In genomic region chr3:88624951-88625350, GRCm38 (mm10) we compare ENCODE assay signal across 8 mouse cellular contexts. TPM values are rescaled to one million over a fixed set of nuclear protein-coding genes. Genes with fewer than 3 reads are reported as not detected.
A peak's percentile ranks its signal among the peaks of the same experiment; 100 is the strongest.
DNase-seq lines count a peak whose midpoint lies in the region; ATAC-seq and TF ChIP-seq lines count a peak whose summit lies in the region.

No protein-coding gene starts in this region.

- H3K4me2 ChIP-seq in forebrain, embryonic 13.5 days, result peak overlapping the region; percentile 81
- peak overlapping the region; percentile 92 for H3K4me2 ChIP-seq in stomach, embryonic 14.5 days (replicated peaks; ENCODE audit: low read depth, low read length)

- H3K36me3 ChIP-seq in C2C12 (ENCODE audit: control insufficient read depth, insufficient read depth), result peaks cover 23% of the 10 kb centered on the region
- peaks cover 27% of the 10 kb centered on the region for H3K36me3 ChIP-seq in forebrain, embryonic 13.5 days (ENCODE audit: poor library complexity, severe bottlenecking)
- H3K36me3 ChIP-seq in stomach, embryonic 14.5 days (ENCODE audit: control insufficient read depth, insufficient read depth, low read length), result peaks cover 24% of the 10 kb centered on the region

- WGBS in forebrain, embryonic 13.5 days, result 72% methylated on average over 2 of the region's 2 CpGs
- 28% methylated on average over 2 of the region's 2 CpGs for WGBS in stomach, embryonic 14.5 days

- H3K9me3 ChIP-seq in forebrain, embryonic 13.5 days (replicated peaks), result no peaks in the 10 kb centered on the region
- H3K9me3 ChIP-seq in stomach, embryonic 14.5 days (ENCODE audit: control insufficient read depth, low read depth, low read length), result no peaks in the 10 kb centered on the region

- no peak overlapping the region for H3ac ChIP-seq in C2C12 (ENCODE audit: control insufficient read depth, insufficient read length, low read depth)

- H3K79me3 ChIP-seq in C2C12 (ENCODE audit: low read depth), result peaks cover 75% of the 10 kb centered on the region

- H3K4me1 ChIP-seq in forebrain, embryonic 13.5 days, result peaks cover 63% of the 10 kb centered on the region
- H3K4me1 ChIP-seq in stomach, embryonic 14.5 days (ENCODE audit: control insufficient read depth, insufficient read depth, low read length), result peaks cover 40% of the 10 kb centered on the region

- H3K27ac ChIP-seq in forebrain, embryonic 13.5 days, result peak overlapping the region; percentile 99
- H3K27ac ChIP-seq in stomach, embryonic 14.5 days (ENCODE audit: low read length), result peak overlapping the region; percentile 99

- DNase-seq in gastrocnemius, postnatal 14 days, result peak; percentile 52
- no peak for DNase-seq in gastrocnemius, adult 8-10 months (ENCODE audit: low spot score in 2 of 2)
- peak; percentile 37 for DNase-seq in kidney, postnatal 10 days
- DNase-seq in right cerebral cortex, postnatal 14 days, result no peak
- no peak for DNase-seq in spleen, postnatal 36 days (ENCODE audit: low spot score in 2 of 2)

- H3K79me2 ChIP-seq in C2C12 (ENCODE audit: control insufficient read depth, insufficient read depth), result peaks cover 95% of the 10 kb centered on the region

- H3K4me3 ChIP-seq in C2C12 (ENCODE audit: insufficient read depth, poor library complexity, severe bottlenecking), result no peak overlapping the region
- H3K4me3 ChIP-seq in forebrain, embryonic 13.5 days, result peak overlapping the region; percentile 96
- H3K4me3 ChIP-seq in stomach, embryonic 14.5 days (ENCODE audit: low read depth, low read length), result peak overlapping the region; percentile 95; the same call in 1 of the 2 replicates

- intact Hi-C loops in gastrocnemius, postnatal 14 days (cut with DNase I; ENCODE audit: low total_unique reads), result no loop called here

- TF ChIP-seq CTCF in C2C12 (IDR thresholded peaks at IDR 0.05; ENCODE audit: control insufficient read depth, insufficient read depth, insufficient read length), result no peak

- ATAC-seq in forebrain, embryonic 13.5 days, result no peak
- ATAC-seq in stomach, embryonic 14.5 days (ENCODE audit: insufficient number of reproducible peaks, insufficient read depth, low FRiP score, low read depth), result no peak

- peak overlapping the region; percentile 99 for H3K9ac ChIP-seq in forebrain, embryonic 13.5 days
- peak overlapping the region; percentile 96 for H3K9ac ChIP-seq in stomach, embryonic 14.5 days (replicated peaks; ENCODE audit: low read depth, low read length)

- no peaks in the 10 kb centered on the region for H3K27me3 ChIP-seq in C2C12 (ENCODE audit: control insufficient read depth, insufficient read depth, insufficient read length)
- H3K27me3 ChIP-seq in forebrain, embryonic 13.5 days, result no peaks in the 10 kb centered on the region
- no peaks in the 10 kb centered on the region for H3K27me3 ChIP-seq in stomach, embryonic 14.5 days (ENCODE audit: control insufficient read depth, insufficient read depth, low read length)

TF ChIP-seq in C2C12, 6 proteins besides CTCF, POLR2A, EP300 and RAD21:
- TF ChIP-seq MAX (IDR thresholded peaks at IDR 0.05) (peak; percentile 74), USF1 (IDR thresholded peaks at IDR 0.05; ENCODE audit: low read depth) (no peak), FOSL1 (IDR thresholded peaks at IDR 0.05; ENCODE audit: insufficient read depth, low read length, poor library complexity, severe bottlenecking) (peak; percentile 33), MYOD1 (IDR thresholded peaks at IDR 0.05; ENCODE audit: control insufficient read depth, insufficient read length, low read depth) (no peak), CEBPB (IDR thresholded peaks at IDR 0.05; ENCODE audit: low read depth) (no peak), MYOG (IDR thresholded peaks at IDR 0.05; ENCODE audit: control insufficient read depth, extremely low read depth, insufficient read length) (no peak)

RNA-seq across cellular contexts. Expression of gene Arhgef2, which starts 19.2 kb away (rescaled TPM):
- 10 to 100 TPM; 42.5 to 48.1 TPM for total RNA-seq in gastrocnemius, postnatal 14 days (2021)
- 10 to 100 TPM; 13.5 to 19.0 (median 16.6) TPM for total RNA-seq in gastrocnemius, adult 8-10 months (2022)
- polyA plus RNA-seq in C2C12 (2012; fragmentation: generic; extraction: Trizol), result 88.3 TPM
- 151 and 162 TPM in 2 replicates for polyA plus RNA-seq in forebrain, embryonic 13.5 days (2015; fragmentation: Nextera tagmentation; extraction: Ambion mirVana)
- 108 and 119 TPM in 2 replicates for polyA plus RNA-seq in stomach, embryonic 14.5 days (2014; fragmentation: Nextera tagmentation; extraction: Ambion mirVana)

RNA-seq across cellular contexts. Expression of gene Rxfp4, which starts 28.0 kb away (rescaled TPM):
- total RNA-seq in gastrocnemius, postnatal 14 days (2021), result not detected
- not detected for total RNA-seq in gastrocnemius, adult 8-10 months (2022)
- polyA plus RNA-seq in C2C12 (2012; fragmentation: generic; extraction: Trizol), result 0.05 TPM
- polyA plus RNA-seq in forebrain, embryonic 13.5 days (2015; fragmentation: Nextera tagmentation; extraction: Ambion mirVana), result not detected in 2 replicates
- polyA plus RNA-seq in stomach, embryonic 14.5 days (2014; fragmentation: Nextera tagmentation; extraction: Ambion mirVana), result not detected in 2 replicates

RNA-seq across cellular contexts. Expression of gene Ssr2, which starts 49.3 kb away (rescaled TPM):
- 10 to 100 TPM; 80.7 to 98.2 TPM for total RNA-seq in gastrocnemius, postnatal 14 days (2021)
- total RNA-seq in gastrocnemius, adult 8-10 months (2022), result 10 to 100 TPM; 41.5 to 44.9 (median 43.1) TPM
- polyA plus RNA-seq in C2C12 (2012; fragmentation: generic; extraction: Trizol), result 351 TPM
- 139 and 143 TPM in 2 replicates for polyA plus RNA-seq in forebrain, embryonic 13.5 days (2015; fragmentation: Nextera tagmentation; extraction: Ambion mirVana)
- polyA plus RNA-seq in stomach, embryonic 14.5 days (2014; fragmentation: Nextera tagmentation; extraction: Ambion mirVana), result 295 and 301 TPM in 2 replicates

Comparison
In these comparisons a context has a peak if more than half of its experiments do, and no peak if none do; other contexts are left out.
1. DNase-seq: peak in gastrocnemius, postnatal 14 days (single experiment) and kidney, postnatal 10 days (single experiment); none in gastrocnemius, adult 8-10 months (0 of 2), right cerebral cortex, postnatal 14 days (single experiment) and spleen, postnatal 36 days (0 of 2).